Mouse (Mus musculus): ENCODE measurements around the gene Slc26a10. TPM values are rescaled to one million over a fixed set of nuclear protein-coding genes. Genes with fewer than 3 reads are reported as not detected.

Gene Slc26a10
- total and polyA plus RNA-seq, 2 experiments from 2014 or later = 0.10 to 0.80 TPM

GRCm38 (mm10) chr10:127177235-127177634, 3.2 kb downstream of the Slc26a10 start:
- Histone ChIP-seq H3K4me3 (ENCODE audit: low read depth, low read length) (no peak overlapping the region; the same call in 1 of the 2 replicates), H3K9me3 (ENCODE audit: low read length) (no peaks in the 10 kb centered on the region), H3K4me1 (ENCODE audit: insufficient read depth) (peaks cover 7% of the 10 kb centered on the region), H3K27ac (ENCODE audit: low read depth, low read length) (no peak overlapping the region), H3K36me3 (ENCODE audit: insufficient read depth) (no peaks in the 10 kb centered on the region), H3K9ac (no peak overlapping the region), H3K4me2 (ENCODE audit: low read depth) (peak overlapping the region; percentile 52; the same call in 1 of the 2 replicates), H3K27me3 (ENCODE audit: insufficient read depth, low read length) (peaks cover 40% of the 10 kb centered on the region)
- WGBS = 17% methylated on average over 9 of the region's 9 CpGs
- ATAC-seq (peak; percentile 21), DNase-seq (no peak)
- no peak for TF ChIP-seq CTCF (IDR thresholded peaks at IDR 0.05; ENCODE audit: low read depth)

- no peak overlapping the region for H3K4me3 ChIP-seq (ENCODE audit: low read depth, low read length)
- no peak for DNase-seq
- H3K9me3 ChIP-seq (ENCODE audit: low read length) = no peaks in the 10 kb centered on the region
- H3K36me3 ChIP-seq (ENCODE audit: insufficient read depth) = peaks cover 5% of the 10 kb centered on the region
- H3K27me3 ChIP-seq (ENCODE audit: insufficient read depth, low read length) = peaks cover 40% of the 10 kb centered on the region
- ATAC-seq = no peak
- H3K4me2 ChIP-seq (ENCODE audit: low read depth) = no peak overlapping the region
- 11% methylated on average over 7 of the region's 7 CpGs for WGBS
- no peak for TF ChIP-seq CTCF (IDR thresholded peaks at IDR 0.05; ENCODE audit: low read depth)
- no peak overlapping the region for H3K27ac ChIP-seq (ENCODE audit: low read depth, low read length)
- no peak overlapping the region for H3K9ac ChIP-seq
- peaks cover 7% of the 10 kb centered on the region for H3K4me1 ChIP-seq (ENCODE audit: insufficient read depth)
Measured at GRCm38 (mm10) chr10:127176756-127177155, 3.7 kb downstream of the Slc26a10 start.

GRCm38 (mm10) chr10:127176228-127176627, 4.2 kb downstream of the Slc26a10 start:
- Histone ChIP-seq H3K4me1 (ENCODE audit: insufficient read depth) (peaks cover 7% of the 10 kb centered on the region), H3K9me3 (ENCODE audit: low read length) (no peaks in the 10 kb centered on the region), H3K27me3 (ENCODE audit: insufficient read depth, low read length) (peaks cover 40% of the 10 kb centered on the region), H3K9ac (no peak overlapping the region), H3K36me3 (ENCODE audit: insufficient read depth) (peaks cover 9% of the 10 kb centered on the region), H3K27ac (ENCODE audit: low read depth, low read length) (no peak overlapping the region), H3K4me3 (ENCODE audit: low read depth, low read length) (no peak overlapping the region), H3K4me2 (ENCODE audit: low read depth) (no peak overlapping the region)
- no peak for DNase-seq
- no peak for ATAC-seq
- no peak for TF ChIP-seq CTCF (IDR thresholded peaks at IDR 0.05; ENCODE audit: low read depth)
- WGBS = 34% methylated on average over 3 of the region's 3 CpGs

GRCm38 (mm10) chr10:127174170-127174569, 6.3 kb downstream of the Slc26a10 start:
- DNase-seq = no peak
- WGBS = 93% methylated on average over 7 of the region's 7 CpGs
- H3K4me3 ChIP-seq (ENCODE audit: low read depth, low read length) = no peak overlapping the region
- no peak overlapping the region for H3K4me2 ChIP-seq (ENCODE audit: low read depth)
- peaks cover 36% of the 10 kb centered on the region for H3K27me3 ChIP-seq (ENCODE audit: insufficient read depth, low read length)
- H3K4me1 ChIP-seq (ENCODE audit: insufficient read depth) = peaks cover 10% of the 10 kb centered on the region
- peaks cover 13% of the 10 kb centered on the region for H3K36me3 ChIP-seq (ENCODE audit: insufficient read depth)
- H3K27ac ChIP-seq (ENCODE audit: low read depth, low read length) = no peak overlapping the region
- no peak for TF ChIP-seq CTCF (IDR thresholded peaks at IDR 0.05; ENCODE audit: low read depth)
- no peak overlapping the region for H3K9ac ChIP-seq
- H3K9me3 ChIP-seq (ENCODE audit: low read length) = no peaks in the 10 kb centered on the region
- ATAC-seq = no peak

GRCm38 (mm10) chr10:127173148-127174065, 7.0 kb downstream of the Slc26a10 start:
- no peaks in the 10 kb centered on the region for H3K9me3 ChIP-seq (ENCODE audit: low read length)
- no peak overlapping the region for H3K9ac ChIP-seq
- H3K27ac ChIP-seq (ENCODE audit: low read depth, low read length) = no peak overlapping the region
- peaks cover 28% of the 10 kb centered on the region for H3K27me3 ChIP-seq (ENCODE audit: insufficient read depth, low read length)
- no peak overlapping the region for H3K4me2 ChIP-seq (ENCODE audit: low read depth)
- DNase-seq (no peak), ATAC-seq (no peak)
- no peak overlapping the region for H3K4me3 ChIP-seq (ENCODE audit: low read depth, low read length)
- TF ChIP-seq CTCF (IDR thresholded peaks at IDR 0.05; ENCODE audit: low read depth) = no peak
- H3K4me1 ChIP-seq (ENCODE audit: insufficient read depth) = peaks cover 10% of the 10 kb centered on the region
- H3K36me3 ChIP-seq (ENCODE audit: insufficient read depth) = peaks cover 16% of the 10 kb centered on the region
- 85% methylated on average over 16 of the region's 16 CpGs for WGBS

GRCm38 (mm10) chr10:127171631-127172200, 8.7 kb downstream of the Slc26a10 start:
- 0 out of 2 replicates have a peak, but pooled peaks cover 3% of the 10 kb centered on the region for H3K4me1 ChIP-seq (ENCODE audit: insufficient read depth)
- H3K9me3 ChIP-seq (ENCODE audit: low read length) = no peaks in the 10 kb centered on the region
- WGBS = 88% methylated on average over 15 of the region's 15 CpGs
- no peak overlapping the region for H3K27ac ChIP-seq (ENCODE audit: low read depth, low read length)
- no peak for TF ChIP-seq CTCF (IDR thresholded peaks at IDR 0.05; ENCODE audit: low read depth)
- no peak for ATAC-seq
- no peak overlapping the region for H3K4me3 ChIP-seq (ENCODE audit: low read depth, low read length)
- peaks cover 25% of the 10 kb centered on the region for H3K36me3 ChIP-seq (ENCODE audit: insufficient read depth)
- H3K9ac ChIP-seq = no peak overlapping the region
- no peak for DNase-seq
- peaks cover 14% of the 10 kb centered on the region for H3K27me3 ChIP-seq (ENCODE audit: insufficient read depth, low read length)
- H3K4me2 ChIP-seq (ENCODE audit: low read depth) = no peak overlapping the region

- Histone ChIP-seq H3K4me3 (ENCODE audit: low read depth, low read length) (peak overlapping the region; percentile 16; the same call in 1 of the 2 replicates), H3K9ac (no peak overlapping the region), H3K9me3 (ENCODE audit: low read length) (no peaks in the 10 kb centered on the region), H3K4me1 (ENCODE audit: insufficient read depth) (0 out of 2 replicates have a peak, but pooled peaks cover 3% of the 10 kb centered on the region), H3K27ac (ENCODE audit: low read depth, low read length) (no peak overlapping the region), H3K36me3 (ENCODE audit: insufficient read depth) (peaks cover 25% of the 10 kb centered on the region), H3K27me3 (ENCODE audit: insufficient read depth, low read length) (peaks cover 7% of the 10 kb centered on the region), H3K4me2 (ENCODE audit: low read depth) (peak overlapping the region; percentile 39)
- WGBS = 3% methylated on average over 29 of the region's 29 CpGs
- DNase-seq = peak; percentile 68
- peak; percentile 75 for TF ChIP-seq CTCF (IDR thresholded peaks at IDR 0.05; ENCODE audit: low read depth)
- ATAC-seq = peak; percentile 58
Measured at GRCm38 (mm10) chr10:127170837-127171272, 9.6 kb downstream of the Slc26a10 start.
